Mouse (Mus musculus) megakaryocyte, embryonic 14.5 days (primary cell): ENCODE measurements at regions not wholly inside any gene's neighbourhood (a gene's known extent, or its start where the extent isn't known, plus 50 kb on each side); places are given as distances from the start of the nearest gene placed in this dataset.

Source experiments
- FLI1 ChIP-seq: IDR thresholded peaks from 2 replicates; pipeline ENCODE4 v1.6.1; 2012; ENCODE audit warnings: low read length, inconsistent platforms, mixed read lengths
- GATA1 ChIP-seq: IDR thresholded peaks from 3 replicates; pipeline ENCODE4 v1.6.1; 2012; ENCODE audit warnings: mixed read lengths, low read length, inconsistent platforms, borderline replicate concordance

GRCm38 (mm10) chr14:79916960-79917848 is 66.7 kb upstream of the Olfm4 start:
- TF ChIP-seq GATA1 = no peak
- TF ChIP-seq FLI1 = no peak
